Mouse (Mus musculus): ENCODE measurements around the gene Sumo2. TPM values are rescaled to one million over a fixed set of nuclear protein-coding genes. Genes with fewer than 3 reads are reported as not detected.
"Not testable (repeated sequence)": the region's sequence is repeated elsewhere in the genome, so short reads cannot be mapped to it uniquely, and the experiment has no call there.

Gene Sumo2
- polyA plus RNA-seq, 1 experiment from 2014 or later, result 1,712 TPM

- 37% methylated on average over 6 of the region's 6 CpGs for WGBS
- Histone ChIP-seq H3K9me3 (replicated peaks; ENCODE audit: control insufficient read depth, low read length) (no peaks in the 10 kb centered on the region), H3K27me3 (ENCODE audit: control insufficient read depth, insufficient read depth, low read length) (no peaks in the 10 kb centered on the region), H3K4me1 (ENCODE audit: control insufficient read depth, insufficient read depth, low read length) (peaks cover 10% of the 10 kb centered on the region; the same call in 1 of the 2 replicates), H3K27ac (replicated peaks; ENCODE audit: low read depth, low read length) (no peak overlapping the region), H3K4me3 (ENCODE audit: low read depth, low read length) (no peak overlapping the region), H3K36me3 (replicated peaks; ENCODE audit: control insufficient read depth, insufficient read depth, low read depth, low read length) (no peaks in the 10 kb centered on the region; the same call in 1 of the 2 replicates), H3K9ac (replicated peaks; ENCODE audit: low read length) (no peak overlapping the region), H3K4me2 (ENCODE audit: low read depth, low read length) (peak overlapping the region; percentile 38; the same call in 1 of the 2 replicates)
- no peak for DNase-seq (ENCODE audit: low spot score)
- no peak for ATAC-seq (replicated peaks; ENCODE audit: insufficient number of reproducible peaks, low FRiP score, low TSS enrichment, low read depth)
Observed at GRCm38 (mm10) chr11:115509773-115510506, 26.1 kb downstream of the Sumo2 start.

GRCm38 (mm10) chr11:115508061-115508460 is 28.0 kb downstream of the Sumo2 start:
- H3K27ac ChIP-seq (replicated peaks; ENCODE audit: low read depth, low read length), result no peak overlapping the region
- no peak overlapping the region for H3K4me3 ChIP-seq (ENCODE audit: low read depth, low read length)
- no peaks in the 10 kb centered on the region; the same call in none of the 2 replicates for H3K36me3 ChIP-seq (replicated peaks; ENCODE audit: control insufficient read depth, insufficient read depth, low read depth, low read length)
- no peak overlapping the region for H3K9ac ChIP-seq (replicated peaks; ENCODE audit: low read length)
- H3K4me2 ChIP-seq (ENCODE audit: low read depth, low read length), result no peak overlapping the region
- 84% methylated on average over 2 of the region's 2 CpGs for WGBS
- DNase-seq (ENCODE audit: low spot score) (no peak), ATAC-seq (replicated peaks; ENCODE audit: insufficient number of reproducible peaks, low FRiP score, low TSS enrichment, low read depth) (no peak)
- H3K9me3 ChIP-seq (replicated peaks; ENCODE audit: control insufficient read depth, low read length), result no peaks in the 10 kb centered on the region
- peaks cover 10% of the 10 kb centered on the region; the same call in 1 of the 2 replicates for H3K4me1 ChIP-seq (ENCODE audit: control insufficient read depth, insufficient read depth, low read length)
- H3K27me3 ChIP-seq (ENCODE audit: control insufficient read depth, insufficient read depth, low read length), result no peaks in the 10 kb centered on the region

- no peak overlapping the region for H3K9ac ChIP-seq (replicated peaks; ENCODE audit: low read length)
- H3K9me3 ChIP-seq (replicated peaks; ENCODE audit: control insufficient read depth, low read length), result no peaks in the 10 kb centered on the region
- H3K4me3 ChIP-seq (ENCODE audit: low read depth, low read length), result no peak overlapping the region
- no peaks in the 10 kb centered on the region for H3K27me3 ChIP-seq (ENCODE audit: control insufficient read depth, insufficient read depth, low read length)
- no peak for ATAC-seq (replicated peaks; ENCODE audit: insufficient number of reproducible peaks, low FRiP score, low TSS enrichment, low read depth)
- WGBS, result 70% methylated on average over 3 of the region's 3 CpGs
- H3K27ac ChIP-seq (replicated peaks; ENCODE audit: low read depth, low read length), result no peak overlapping the region
- H3K4me1 ChIP-seq (ENCODE audit: control insufficient read depth, insufficient read depth, low read length), result peaks cover 8% of the 10 kb centered on the region; the same call in 1 of the 2 replicates
- DNase-seq (ENCODE audit: low spot score), result no peak
- peaks cover 5% of the 10 kb centered on the region for H3K36me3 ChIP-seq (replicated peaks; ENCODE audit: control insufficient read depth, insufficient read depth, low read depth, low read length)
- H3K4me2 ChIP-seq (ENCODE audit: low read depth, low read length), result no peak overlapping the region
Observed at GRCm38 (mm10) chr11:115506586-115506985, 29.5 kb downstream of the Sumo2 start.

- no peaks in the 10 kb centered on the region for H3K9me3 ChIP-seq (replicated peaks; ENCODE audit: control insufficient read depth, low read length)
- no peak overlapping the region for H3K4me2 ChIP-seq (ENCODE audit: low read depth, low read length)
- 94% methylated on average over 6 of the region's 6 CpGs for WGBS
- no peak overlapping the region for H3K4me3 ChIP-seq (ENCODE audit: low read depth, low read length)
- H3K27me3 ChIP-seq (ENCODE audit: control insufficient read depth, insufficient read depth, low read length), result no peaks in the 10 kb centered on the region
- no peaks in the 10 kb centered on the region for H3K4me1 ChIP-seq (ENCODE audit: control insufficient read depth, insufficient read depth, low read length)
- ATAC-seq (replicated peaks; ENCODE audit: insufficient number of reproducible peaks, low FRiP score, low TSS enrichment, low read depth) (no peak), DNase-seq (ENCODE audit: low spot score) (no peak)
- H3K9ac ChIP-seq (replicated peaks; ENCODE audit: low read length), result no peak overlapping the region
- peaks cover 13% of the 10 kb centered on the region for H3K36me3 ChIP-seq (replicated peaks; ENCODE audit: control insufficient read depth, insufficient read depth, low read depth, low read length)
- no peak overlapping the region for H3K27ac ChIP-seq (replicated peaks; ENCODE audit: low read depth, low read length)
Observed at GRCm38 (mm10) chr11:115502636-115503035, 33.4 kb downstream of the Sumo2 start.

GRCm38 (mm10) chr11:115496559-115496958 is 39.5 kb downstream of the Sumo2 start:
- not testable (repeated sequence) for ATAC-seq (replicated peaks; ENCODE audit: insufficient number of reproducible peaks, low FRiP score, low TSS enrichment, low read depth); H3K4me1 ChIP-seq (ENCODE audit: control insufficient read depth, insufficient read depth, low read length); H3K9ac ChIP-seq (replicated peaks; ENCODE audit: low read length); H3K4me3 ChIP-seq (ENCODE audit: low read depth, low read length); H3K27me3 ChIP-seq (ENCODE audit: control insufficient read depth, insufficient read depth, low read length); H3K27ac ChIP-seq (replicated peaks; ENCODE audit: low read depth, low read length); DNase-seq (ENCODE audit: low spot score); H3K4me2 ChIP-seq (ENCODE audit: low read depth, low read length); H3K9me3 ChIP-seq (replicated peaks; ENCODE audit: control insufficient read depth, low read length)
- peaks cover 12% of the 10 kb centered on the region for H3K36me3 ChIP-seq (replicated peaks; ENCODE audit: control insufficient read depth, insufficient read depth, low read depth, low read length)
- 92% methylated on average over 9 of the region's 9 CpGs for WGBS

GRCm38 (mm10) chr11:115492387-115492786 is 43.7 kb downstream of the Sumo2 start:
- DNase-seq (ENCODE audit: low spot score), result no peak
- H3K27me3 ChIP-seq (ENCODE audit: control insufficient read depth, insufficient read depth, low read length), result no peaks in the 10 kb centered on the region
- no peak overlapping the region for H3K4me3 ChIP-seq (ENCODE audit: low read depth, low read length)
- H3K36me3 ChIP-seq (replicated peaks; ENCODE audit: control insufficient read depth, insufficient read depth, low read depth, low read length), result peaks cover 3% of the 10 kb centered on the region
- H3K27ac ChIP-seq (replicated peaks; ENCODE audit: low read depth, low read length), result no peak overlapping the region
- no peak overlapping the region for H3K9ac ChIP-seq (replicated peaks; ENCODE audit: low read length)
- 0 out of 2 replicates have a peak, but pooled peaks cover 2% of the 10 kb centered on the region for H3K4me1 ChIP-seq (ENCODE audit: control insufficient read depth, insufficient read depth, low read length)
- H3K4me2 ChIP-seq (ENCODE audit: low read depth, low read length), result peak overlapping the region; percentile 74
- 48% methylated on average over 6 of the region's 6 CpGs for WGBS
- H3K9me3 ChIP-seq (replicated peaks; ENCODE audit: control insufficient read depth, low read length), result no peaks in the 10 kb centered on the region
- no peak for ATAC-seq (replicated peaks; ENCODE audit: insufficient number of reproducible peaks, low FRiP score, low TSS enrichment, low read depth)

GRCm38 (mm10) chr11:115491356-115492083 is 44.6 kb downstream of the Sumo2 start, which contains the start of gene Nt5c:
Nt5c (minus strand) TSS chr11:115491862.
- WGBS, result under 1% methylated on average over 43 of the region's 43 CpGs
- H3K9me3 ChIP-seq (replicated peaks; ENCODE audit: control insufficient read depth, low read length), result no peaks in the 10 kb centered on the region
- H3K4me1 ChIP-seq (ENCODE audit: control insufficient read depth, insufficient read depth, low read length), result 0 out of 2 replicates have a peak, but pooled peaks cover 2% of the 10 kb centered on the region
- peak within 1 kb of the TSS; percentile 62 for H3K27ac ChIP-seq (replicated peaks; ENCODE audit: low read depth, low read length)
- H3K4me2 ChIP-seq (ENCODE audit: low read depth, low read length), result peak within 1 kb of the TSS; percentile 74
- ATAC-seq (replicated peaks; ENCODE audit: insufficient number of reproducible peaks, low FRiP score, low TSS enrichment, low read depth), result peak; percentile 78
- peak within 1 kb of the TSS; percentile 79 for H3K9ac ChIP-seq (replicated peaks; ENCODE audit: low read length)
- H3K27me3 ChIP-seq (ENCODE audit: control insufficient read depth, insufficient read depth, low read length), result no peaks in the 10 kb centered on the region
- peak; percentile 84 for DNase-seq (ENCODE audit: low spot score)
- H3K36me3 ChIP-seq (replicated peaks; ENCODE audit: control insufficient read depth, insufficient read depth, low read depth, low read length), result no peaks in the 10 kb centered on the region
- H3K4me3 ChIP-seq (ENCODE audit: low read depth, low read length), result peak within 1 kb of the TSS; percentile 63
